Mouse (Mus musculus) thymus, adult 18-20 months (tissue): ENCODE measurements around the gene Bcar3.

Experiments
- DNase-seq, 2 experiments: peaks; one replicate each; pipeline ENCODE4 v3.0.0; 2022; ENCODE audit warnings: mixed read lengths in 2 of 2

The Bcar3 gene

DNA sequence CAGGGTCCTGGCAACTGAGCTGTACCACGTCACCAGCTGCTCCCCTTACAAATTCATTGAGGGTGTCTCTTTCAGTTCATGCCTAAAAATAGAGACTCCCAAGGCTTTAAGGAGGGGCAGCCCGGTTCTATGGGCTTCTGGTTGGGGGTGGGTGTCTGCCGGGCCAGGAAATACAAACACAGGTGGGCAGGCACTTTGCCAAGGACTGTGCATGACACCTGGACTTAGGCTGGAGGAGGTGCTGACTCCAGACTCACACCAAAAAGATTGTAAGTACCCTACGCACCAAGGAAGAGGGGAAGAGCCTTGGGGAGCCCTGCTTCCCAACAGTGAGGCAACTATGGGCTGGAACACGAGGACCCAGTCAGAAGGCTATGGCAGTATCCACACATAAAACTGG, 44.1 kb downstream of the Bcar3 start:
- no peak for DNase-seq

GRCm38 (mm10) chr3:122338897-122339296, 45.0 kb downstream of the Bcar3 start:
- no peak for DNase-seq

- DNase-seq = no peak
Observed at GRCm38 (mm10) chr3:122340135-122341068, 46.5 kb downstream of the Bcar3 start.

GRCm38 (mm10) chr3:122343437-122343853, 49.5 kb downstream of the Bcar3 start:
- no peak for DNase-seq

DNA sequence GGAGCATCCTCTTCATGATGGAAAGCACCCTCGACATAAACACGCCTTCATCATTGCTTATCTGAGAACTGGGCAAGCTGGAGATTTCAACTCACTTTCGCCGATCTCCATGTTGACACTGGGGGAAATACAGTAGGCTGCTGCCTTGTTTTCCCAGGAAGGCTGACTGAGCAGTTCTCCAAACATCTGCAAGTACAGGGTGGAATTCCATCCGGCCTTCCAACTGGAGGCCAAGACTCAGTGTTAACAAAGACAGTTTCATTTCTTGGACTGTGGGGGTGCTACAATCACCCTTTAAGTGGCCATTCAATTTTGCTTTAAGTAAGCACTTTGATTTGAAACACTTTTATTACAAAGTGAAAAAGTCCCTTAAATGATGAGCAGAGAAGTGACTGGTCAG, 50.4 kb downstream of the Bcar3 start:
- DNase-seq = no peak

DNA sequence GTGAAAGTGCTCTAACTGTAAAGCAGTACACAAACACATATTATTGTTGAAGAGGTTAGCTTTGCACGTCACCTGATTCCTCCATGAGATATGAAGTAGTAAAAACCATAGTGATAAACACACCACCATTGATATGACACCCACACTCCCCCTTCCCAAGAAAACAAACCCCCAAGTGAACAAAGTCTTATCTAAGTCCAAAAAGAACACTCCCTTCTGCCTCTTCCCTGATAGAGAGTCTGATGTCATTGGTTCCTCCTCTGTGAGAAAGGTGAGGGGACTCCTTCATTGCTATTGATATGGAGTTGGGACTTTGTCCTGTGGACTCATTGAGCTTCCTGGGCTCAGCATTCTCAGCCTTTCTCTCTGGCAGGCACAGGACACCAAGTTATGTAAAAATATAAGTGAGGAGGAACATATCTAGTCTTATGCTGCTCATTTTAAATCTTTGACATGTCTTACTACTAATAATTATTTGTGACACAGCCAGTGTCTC, 52.1 kb downstream of the Bcar3 start:
- no peak for DNase-seq

- DNase-seq = no peak
Observed at GRCm38 (mm10) chr3:122346600-122346999, 52.7 kb downstream of the Bcar3 start.

DNA sequence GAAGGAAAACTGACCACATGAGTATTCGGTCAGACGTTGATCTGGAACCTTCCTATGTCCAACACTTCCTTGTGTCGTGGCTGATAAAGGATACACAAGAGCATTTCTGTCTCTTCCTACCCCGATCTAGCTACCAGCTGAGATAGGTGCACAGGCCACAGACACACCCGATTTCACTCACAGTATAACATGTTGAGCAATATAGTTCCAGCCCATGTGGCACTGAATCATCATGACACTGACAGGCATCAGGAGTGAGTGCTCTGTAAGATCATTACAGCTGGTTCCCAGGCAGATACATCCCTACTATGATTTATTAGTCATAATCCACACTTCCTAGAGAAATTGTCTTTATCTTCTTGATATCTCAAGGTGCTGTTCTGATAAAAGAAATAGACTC, 54.7 kb downstream of the Bcar3 start:
- DNase-seq = no peak

- DNase-seq = no peak
Observed at GRCm38 (mm10) chr3:122352801-122353200, 58.9 kb downstream of the Bcar3 start.

DNA sequence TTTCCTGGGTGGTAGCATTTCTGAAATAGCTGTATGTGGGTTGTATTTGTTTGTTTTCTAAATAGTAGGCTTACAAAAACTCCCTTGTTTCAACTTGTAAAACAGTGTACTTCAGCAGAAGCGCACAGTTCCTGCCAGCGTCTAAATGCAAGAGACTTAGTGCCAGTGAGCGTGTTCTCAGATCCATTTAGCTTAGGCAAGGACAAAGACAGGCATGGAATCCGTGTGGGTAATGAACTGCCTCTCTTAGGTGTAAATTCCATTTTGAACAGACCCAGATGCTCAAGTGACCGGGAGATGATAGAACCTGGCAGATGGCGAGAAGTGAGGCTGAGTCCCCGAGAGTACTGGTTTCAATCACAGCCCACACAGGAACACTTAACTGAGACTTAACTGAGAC, 65.5 kb downstream of the Bcar3 start:
- no peak for DNase-seq

GRCm38 (mm10) chr3:122359954-122360353, 66.0 kb downstream of the Bcar3 start:
- no peak for DNase-seq

DNA sequence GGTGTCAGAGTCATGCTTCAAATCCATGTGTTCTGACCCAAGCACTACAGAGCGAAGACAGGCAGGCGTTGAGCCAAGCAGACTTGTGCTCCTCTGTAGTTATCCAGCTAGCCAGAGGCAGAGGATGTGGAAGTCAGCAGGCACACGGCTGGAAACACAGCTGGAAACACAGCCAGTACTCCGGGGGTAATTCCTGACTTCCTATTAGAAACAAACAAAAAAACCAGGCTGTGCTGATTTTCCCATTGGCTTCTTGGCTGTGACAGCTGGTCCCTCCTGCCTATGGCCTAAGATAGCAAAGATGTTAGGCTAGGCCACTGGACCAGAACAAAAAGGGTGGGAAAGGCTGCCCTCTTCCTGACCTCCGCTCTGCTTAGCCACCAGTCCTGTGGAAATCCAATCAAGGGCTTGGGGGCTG, 66.8 kb downstream of the Bcar3 start:
- no peak for DNase-seq

- no peak for DNase-seq
Observed at GRCm38 (mm10) chr3:122362719-122363118, 68.8 kb downstream of the Bcar3 start.

DNA sequence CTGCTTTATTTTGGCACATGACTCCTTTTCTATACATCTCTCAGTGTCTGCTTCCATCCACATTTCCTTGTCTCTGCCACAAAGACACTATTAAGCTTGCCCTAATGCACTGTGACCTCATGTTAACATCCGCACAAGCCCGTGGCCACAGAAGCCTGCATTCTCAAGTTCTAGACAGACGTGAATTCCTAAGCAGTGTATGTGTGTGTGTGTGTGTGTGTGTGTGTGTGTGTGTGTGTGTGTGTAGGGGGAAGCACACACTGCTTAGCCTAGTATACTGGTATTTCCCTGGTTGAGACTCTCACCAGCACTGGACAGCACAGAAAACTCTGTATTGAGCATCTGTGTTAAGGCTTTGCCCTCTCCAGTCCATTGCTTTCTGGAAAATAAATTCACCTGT, 70.6 kb downstream of the Bcar3 start:
- no peak for DNase-seq

DNA sequence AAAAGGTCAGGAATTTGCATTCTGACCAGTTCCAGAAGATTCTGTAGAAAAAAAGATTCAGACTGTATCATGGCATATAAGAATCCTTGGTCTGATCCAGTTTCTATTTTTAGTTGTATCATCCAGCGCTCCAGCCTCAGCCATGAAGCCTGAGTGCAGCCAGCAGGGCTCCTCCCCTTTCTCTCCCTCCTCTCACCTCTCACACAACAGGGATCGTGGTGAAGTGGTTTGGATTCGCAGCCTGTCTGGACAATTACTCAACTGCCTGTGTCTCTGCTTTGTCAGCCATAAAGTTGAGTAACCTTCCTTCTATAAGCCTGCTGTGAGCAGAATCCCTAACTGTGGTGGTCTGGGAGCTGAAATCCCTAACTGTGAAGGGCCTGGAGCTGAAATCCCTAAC, 71.4 kb downstream of the Bcar3 start:
- no peak for DNase-seq

DNA sequence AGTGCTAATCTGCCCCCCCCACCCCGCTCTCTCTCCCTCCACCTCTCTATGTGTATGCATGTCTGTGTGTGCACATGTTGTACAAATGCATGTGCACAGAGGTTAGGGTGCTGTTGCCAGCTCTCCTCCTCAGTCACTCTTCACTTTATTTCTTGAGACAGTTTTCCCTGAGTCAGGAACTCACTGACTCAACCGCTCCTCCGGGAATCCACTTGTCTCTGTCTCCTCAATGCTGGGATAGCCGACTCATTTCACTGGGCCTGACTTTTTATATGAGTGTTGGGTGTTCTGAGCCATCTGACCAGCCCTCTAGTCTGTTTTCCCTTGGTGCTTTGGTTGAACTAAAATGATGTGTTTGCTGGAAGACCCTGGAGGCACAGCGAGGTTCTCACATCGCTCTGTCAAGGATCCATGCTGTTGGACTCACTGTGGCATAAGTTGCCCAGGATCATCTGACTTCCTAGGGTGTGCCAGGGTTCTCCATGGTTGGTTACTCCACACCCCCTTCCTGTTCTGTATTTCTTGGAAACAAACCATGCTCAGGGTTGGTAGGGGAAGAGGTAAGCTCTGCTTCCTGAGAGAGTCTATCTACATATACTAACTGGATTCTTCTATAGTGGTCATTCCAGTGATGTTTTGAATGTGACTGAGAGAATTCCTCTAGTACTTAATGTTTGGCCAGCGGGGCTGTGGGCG, 77.9 kb downstream of the Bcar3 start:
- no peak for DNase-seq

- DNase-seq = no peak
Observed at GRCm38 (mm10) chr3:122372617-122373016, 78.7 kb downstream of the Bcar3 start.

DNA sequence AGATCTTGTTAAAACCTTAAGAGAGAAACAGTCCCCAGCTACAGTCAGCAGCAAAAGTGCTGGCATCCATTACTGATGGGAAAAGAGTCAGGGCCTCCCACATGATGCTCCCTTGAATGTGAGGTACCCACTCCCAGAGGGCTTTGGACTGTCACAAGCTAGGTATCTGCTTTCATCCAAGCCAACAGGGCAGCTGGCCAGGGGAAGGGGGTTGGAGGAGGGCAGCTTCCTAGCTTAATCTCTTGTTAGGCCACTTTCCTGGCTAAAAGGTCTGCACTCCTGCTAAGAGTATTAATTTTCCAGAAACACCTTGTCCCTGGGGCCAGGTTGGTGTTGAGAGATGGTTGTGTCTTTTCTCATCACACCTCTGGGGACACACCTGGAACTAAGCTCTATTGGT, 82.1 kb downstream of the Bcar3 start:
- no peak for DNase-seq

DNA sequence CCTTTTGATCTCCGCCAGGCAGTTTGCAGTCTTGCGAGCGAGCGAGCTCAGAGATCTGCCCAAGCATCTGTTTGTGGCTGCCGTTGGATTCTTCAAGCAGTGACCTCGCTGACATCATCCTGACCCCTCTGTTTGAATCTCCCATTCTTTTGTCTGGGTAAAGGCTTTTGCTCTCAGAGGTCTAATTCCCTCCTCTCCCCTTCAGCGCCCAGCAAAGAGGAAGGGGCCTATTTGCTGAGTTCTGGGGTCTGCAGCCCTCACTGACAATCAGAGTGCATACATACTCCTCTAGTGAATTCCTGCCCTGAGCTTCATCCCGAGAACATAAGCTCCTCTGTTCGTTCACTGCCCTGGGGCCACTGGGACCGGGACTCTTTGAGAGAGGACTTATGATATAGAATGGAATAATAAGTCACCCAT, 82.5 kb downstream of the Bcar3 start:
- no peak for DNase-seq

DNA sequence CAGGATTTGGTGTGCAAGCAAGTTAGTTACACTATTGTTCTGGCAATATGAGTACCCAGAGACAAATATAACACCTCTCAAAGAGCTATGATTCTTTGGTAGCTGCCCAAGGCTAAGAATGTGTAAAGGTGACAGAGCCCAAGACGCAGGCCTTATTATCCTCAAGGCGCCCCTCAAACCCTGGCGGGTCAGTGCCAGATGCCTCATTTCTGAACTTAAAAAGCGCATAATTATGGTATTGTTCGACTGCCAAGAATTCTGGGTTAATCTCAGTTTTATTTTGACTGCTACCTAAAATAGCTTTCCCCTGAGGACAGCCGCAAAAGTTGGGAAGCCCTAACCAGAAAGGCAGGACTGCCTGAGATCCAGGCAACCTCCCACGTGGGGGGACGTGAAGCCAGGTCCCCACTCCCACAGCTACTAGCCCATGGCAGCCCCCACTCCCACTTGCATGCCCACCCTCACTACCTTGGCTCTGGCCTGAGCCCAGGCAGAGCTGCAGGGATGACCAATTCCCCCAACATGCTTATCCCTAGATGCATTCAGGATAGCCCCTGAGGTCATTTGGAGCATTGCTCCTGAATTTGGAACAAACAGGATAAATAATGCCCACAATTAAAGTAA, 83.0 kb downstream of the Bcar3 start:
- no peak for DNase-seq

- DNase-seq = no peak
Observed at GRCm38 (mm10) chr3:122378634-122379033, 84.7 kb downstream of the Bcar3 start.

DNA sequence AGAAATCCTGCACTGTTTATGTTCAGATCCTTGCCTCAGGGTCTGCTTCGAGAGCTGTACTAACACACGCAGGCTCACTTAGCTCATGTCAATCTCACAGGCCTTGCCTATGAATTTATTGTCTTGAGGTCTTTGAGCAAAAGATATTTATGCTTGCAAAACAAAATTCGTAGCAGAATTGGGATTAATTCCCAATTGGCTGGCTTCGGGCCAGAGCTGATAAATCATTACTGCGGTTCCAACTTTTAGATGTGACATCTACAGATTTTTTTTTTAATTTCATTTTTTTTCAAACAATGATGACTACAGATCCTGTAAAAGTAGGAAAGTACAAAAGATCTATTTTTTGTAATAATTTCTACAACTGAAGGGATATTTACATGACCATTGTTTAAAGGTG, 86.8 kb downstream of the Bcar3 start:
- DNase-seq = no peak

DNA sequence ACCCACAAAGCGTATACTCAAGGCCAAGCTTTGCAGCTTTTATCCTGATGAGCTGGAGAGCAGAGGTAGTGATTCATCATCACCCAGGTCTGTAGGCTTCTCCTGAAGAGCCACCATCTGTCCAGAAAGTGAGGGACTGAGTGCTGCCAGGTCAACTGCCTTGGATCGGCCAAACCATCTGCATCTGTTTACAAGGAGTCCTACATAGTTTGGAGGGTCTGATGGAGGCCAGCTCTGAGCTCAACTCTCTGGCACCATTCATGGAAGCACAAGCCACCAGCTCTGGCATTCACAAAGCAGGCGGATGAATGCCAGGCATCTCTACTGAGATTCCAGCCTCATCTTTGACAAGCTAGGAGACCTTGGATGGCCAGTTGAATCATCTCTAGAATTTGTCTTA, 87.7 kb downstream of the Bcar3 start:
- DNase-seq = no peak

DNA sequence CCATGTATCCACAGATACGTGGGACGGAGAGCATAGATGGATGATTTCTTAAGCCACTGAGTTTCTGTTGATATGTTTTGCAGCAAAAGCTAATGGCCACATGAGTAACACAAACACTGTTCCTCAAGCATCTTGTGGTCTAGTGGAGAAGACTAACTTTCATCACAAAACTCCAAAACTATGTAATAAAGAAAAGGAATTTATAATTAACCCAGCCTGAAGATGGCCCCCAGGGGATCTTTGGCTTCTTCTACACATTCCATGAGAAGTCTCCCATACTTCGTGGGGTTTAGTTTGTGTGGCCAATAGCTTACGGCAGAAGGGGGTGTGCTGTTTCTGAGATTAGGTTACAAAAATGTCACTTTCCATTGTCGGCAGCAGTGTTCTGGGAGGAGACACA, 92.5 kb downstream of the Bcar3 start:
- no peak for DNase-seq
